In genomic region chr7:51693539-51694217, GRCm38 (mm10) we compare ENCODE assay signal across 17 mouse cellular contexts.
DNase-seq lines count a peak whose midpoint lies in the region; ATAC-seq lines count a peak whose summit lies in the region.
"Had no signal": no experiment of that assay in that cellular context is flagged by ENCODE, and none has a peak within 500 bp of the region (broad histone marks: within the 10 kb centered on the region; RNA-seq: fewer than 3 reads in every experiment).

No protein-coding gene starts in this region.

- intact Hi-C loops in left cerebral cortex, postnatal 4 days (cut with DNase I), result no loop called here
- intact Hi-C loops in left cerebral cortex, postnatal 25 days (cut with DNase I), result no loop called here

- ATAC-seq in hindbrain, embryonic 13.5 days (ENCODE audit: low FRiP score), result peak; percentile 86
- ATAC-seq in midbrain, embryonic 15.5 days (replicated peaks), result peak; percentile 77
- ATAC-seq: lung, postnatal 0 days had no signal

- no peak overlapping the region for H3K4me2 ChIP-seq in hindbrain, embryonic 13.5 days
- H3K4me2 ChIP-seq in midbrain, embryonic 15.5 days, result 0 out of 2 replicates have a peak overlapping the region, but pooled peaks have one; percentile 1
- H3K4me2 ChIP-seq: heart, embryonic 13.5 days; limb, embryonic 12.5 days had no signal

- no peak overlapping the region for H3K9ac ChIP-seq in hindbrain, embryonic 13.5 days
- no peak overlapping the region for H3K9ac ChIP-seq in midbrain, embryonic 15.5 days
- H3K9ac ChIP-seq: heart, embryonic 13.5 days; limb, embryonic 12.5 days; liver, embryonic 14.5 days had no signal

- H3K4me1 ChIP-seq in hindbrain, embryonic 13.5 days (replicated peaks), result peaks cover 17% of the 10 kb centered on the region
- H3K4me1 ChIP-seq in midbrain, embryonic 15.5 days, result peaks cover 8% of the 10 kb centered on the region; the same call in 1 of the 2 replicates
- H3K4me1 ChIP-seq: heart, embryonic 13.5 days; limb, embryonic 12.5 days had no signal

- no peaks in the 10 kb centered on the region for H3K9me3 ChIP-seq in hindbrain, embryonic 13.5 days
- H3K9me3 ChIP-seq in midbrain, embryonic 15.5 days, result no peaks in the 10 kb centered on the region
- H3K9me3 ChIP-seq: G1E; heart, embryonic 13.5 days; limb, embryonic 12.5 days had no signal

- DNase-seq in left cerebral cortex, postnatal 4 days, result peak; percentile 15
- DNase-seq in left cerebral cortex, adult 9 months (ENCODE audit: low spot score in 2 of 2), result no peak
- no peak for DNase-seq in ovary, postnatal 10 days (ENCODE audit: low spot score)
- no peak for DNase-seq in left cerebral cortex, postnatal 25 days (ENCODE audit: low spot score in 2 of 2)
- no peak for DNase-seq in lung, postnatal 10 days
- DNase-seq: cerebellum, adult 11-12 months; kidney, adult 9 months; kidney, postnatal 4 days; layer of hippocampus, postnatal 36 days; right cerebral cortex, postnatal 4 days had no signal

- H3K27me3 ChIP-seq in hindbrain, embryonic 13.5 days, result no peaks in the 10 kb centered on the region
- no peaks in the 10 kb centered on the region for H3K27me3 ChIP-seq in midbrain, embryonic 15.5 days (replicated peaks)
- H3K27me3 ChIP-seq: heart, embryonic 13.5 days; limb, embryonic 12.5 days had no signal

- no peaks in the 10 kb centered on the region for H3K36me3 ChIP-seq in hindbrain, embryonic 13.5 days
- H3K36me3 ChIP-seq in midbrain, embryonic 15.5 days (replicated peaks), result no peaks in the 10 kb centered on the region
- H3K36me3 ChIP-seq: G1E; heart, embryonic 13.5 days; limb, embryonic 12.5 days had no signal

- H3K4me3 ChIP-seq in hindbrain, embryonic 13.5 days, result no peak overlapping the region
- H3K4me3 ChIP-seq in midbrain, embryonic 15.5 days, result no peak overlapping the region
- H3K4me3 ChIP-seq: heart, embryonic 13.5 days; limb, embryonic 12.5 days had no signal

- 70% methylated on average over 8 of the region's 8 CpGs for WGBS in hindbrain, embryonic 13.5 days
- WGBS in midbrain, embryonic 15.5 days, result 72% methylated on average over 8 of the region's 8 CpGs

- peak overlapping the region; percentile 84 for H3K27ac ChIP-seq in hindbrain, embryonic 13.5 days
- peak overlapping the region; percentile 70 for H3K27ac ChIP-seq in midbrain, embryonic 15.5 days
- H3K27ac ChIP-seq: heart, embryonic 13.5 days; limb, embryonic 12.5 days; liver, embryonic 14.5 days had no signal
